Mouse (Mus musculus): ENCODE results near the gene Kyat3. TPM values are rescaled to one million over a fixed set of nuclear protein-coding genes. Genes with fewer than 3 reads are reported as not detected.
A peak's percentile ranks its signal among the peaks of the same experiment; 100 is the strongest.

Gene Kyat3
- total RNA-seq, 1 experiment from 2014 or later: 26.6 TPM

DNA sequence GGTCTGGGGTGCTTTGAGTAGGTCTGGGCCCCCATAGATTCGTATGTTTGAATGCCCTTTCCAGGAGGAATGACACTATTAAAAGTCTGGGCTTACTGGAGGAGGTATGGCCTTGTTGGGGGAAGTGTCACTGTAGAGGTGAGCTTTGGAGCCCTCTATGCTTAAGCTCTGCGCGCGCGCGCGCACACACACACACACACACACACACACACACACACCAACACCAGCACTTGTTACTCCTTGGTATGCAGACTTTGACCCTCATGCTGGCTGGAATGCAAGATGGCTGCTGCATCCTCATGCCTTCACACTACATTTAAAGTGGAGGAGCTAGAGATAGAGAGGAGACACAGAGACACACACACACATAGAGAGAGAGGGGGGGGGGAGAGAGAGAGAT is 46.8 kb downstream of the Kyat3 start:
- DNase-seq: no peak

DNA sequence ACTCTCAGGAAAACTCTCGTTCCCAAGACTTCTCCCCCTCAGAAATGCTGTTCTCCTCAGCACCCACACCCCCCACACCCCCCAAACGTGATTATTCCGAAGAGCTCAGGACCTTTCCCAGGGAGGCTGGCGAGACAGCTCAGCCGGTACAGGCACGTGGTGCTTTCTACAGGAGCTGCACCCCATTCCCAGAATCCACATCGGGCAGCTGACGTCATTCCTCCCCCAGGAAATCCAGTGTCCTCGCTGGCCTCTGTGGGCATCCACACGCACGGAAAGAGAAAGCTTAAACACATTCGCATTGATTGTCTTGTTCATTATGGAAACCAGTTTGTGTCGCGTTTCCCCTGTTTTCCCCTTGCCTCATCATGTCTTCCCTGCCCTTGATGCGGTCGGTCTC is 48.3 kb downstream of the Kyat3 start:
- DNase-seq: no peak

DNA sequence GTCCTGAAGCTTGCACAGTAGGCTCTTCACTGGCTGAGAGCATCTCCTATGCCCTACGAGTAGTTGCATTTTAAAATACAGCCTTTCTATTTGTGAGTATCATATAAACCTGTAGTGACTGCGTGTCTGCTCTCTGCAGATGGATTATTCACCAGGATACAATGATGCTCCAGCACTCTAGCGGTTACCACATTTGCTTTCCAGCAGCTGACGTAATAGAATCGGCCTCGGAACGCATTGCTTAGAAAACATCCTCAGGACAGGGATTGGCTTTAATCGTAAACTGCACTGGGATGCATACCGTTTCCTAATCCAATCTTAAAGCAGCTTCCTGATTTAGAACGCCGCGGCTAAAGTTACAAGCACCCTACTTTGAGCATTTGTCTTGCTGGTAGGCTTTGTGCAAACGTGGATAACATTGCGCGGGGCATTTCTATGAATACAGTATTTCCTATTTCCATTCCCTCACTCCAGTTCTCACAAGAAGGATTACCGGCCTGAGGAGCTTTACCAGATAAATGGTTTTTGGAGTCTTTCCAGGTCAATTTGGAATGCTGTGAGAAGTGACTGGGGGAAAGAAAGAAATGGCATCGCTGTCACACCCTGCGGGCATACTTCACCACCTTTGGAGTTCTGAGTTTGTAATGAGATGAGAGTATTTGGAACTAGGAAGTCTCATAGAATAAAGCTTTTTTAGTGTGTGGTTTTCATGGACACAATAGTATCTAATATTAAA is 54.4 kb downstream of the Kyat3 start:
- no peak for DNase-seq

- DNase-seq: no peak
Observed at GRCm38 (mm10) chr3:142757841-142758240, 57.0 kb downstream of the Kyat3 start.

DNA sequence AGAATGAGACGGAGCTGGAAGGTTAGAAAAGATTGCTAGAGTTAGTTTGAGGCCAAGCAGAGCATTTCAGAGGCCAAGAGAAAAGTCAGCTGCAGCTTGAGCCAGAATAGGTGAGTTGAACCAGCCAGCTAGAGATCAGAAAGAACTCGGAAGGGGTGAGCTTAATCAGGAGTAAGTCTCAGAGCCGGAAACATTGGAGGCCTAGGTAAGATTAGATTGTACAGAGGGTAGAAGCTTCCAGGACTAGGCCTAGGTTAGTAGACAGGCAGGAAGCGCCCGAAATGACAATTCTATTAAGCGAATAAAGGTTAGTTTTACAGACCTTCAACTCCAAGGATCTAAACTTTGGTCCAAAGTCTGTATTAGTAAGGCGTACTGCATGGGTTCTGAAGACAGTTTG is 57.7 kb downstream of the Kyat3 start:
- no peak for DNase-seq

- no peak for DNase-seq
Observed at GRCm38 (mm10) chr3:142760356-142760755, 59.5 kb downstream of the Kyat3 start.

GRCm38 (mm10) chr3:142764995-142765777 is 64.3 kb downstream of the Kyat3 start, which contains the start of gene Gtf2b:
Gene Gtf2b, plus strand, starts transcription at chr3:142765045.
- peak; percentile 95 for DNase-seq

DNA sequence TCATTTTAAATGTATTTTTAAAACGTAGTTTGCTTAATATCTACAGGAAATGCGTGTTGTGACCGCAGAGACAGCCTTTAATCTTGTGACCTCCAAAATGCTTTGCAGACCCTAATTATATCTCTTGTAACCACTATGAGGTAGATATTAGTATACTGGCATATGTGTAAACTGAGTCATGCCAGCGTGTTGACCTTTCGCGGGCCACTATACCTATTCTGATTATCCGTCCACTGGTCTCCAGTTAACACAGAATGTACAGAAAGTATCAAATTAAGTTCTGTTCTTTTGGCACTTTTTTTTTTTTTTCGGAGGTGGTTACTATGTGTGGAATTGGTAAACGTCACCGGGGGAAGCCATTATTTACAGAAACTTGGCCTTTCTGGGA is 64.9 kb downstream of the Kyat3 start:
- no peak for DNase-seq

GRCm38 (mm10) chr3:142768498-142768897 is 67.6 kb downstream of the Kyat3 start:
- DNase-seq: no peak

DNA sequence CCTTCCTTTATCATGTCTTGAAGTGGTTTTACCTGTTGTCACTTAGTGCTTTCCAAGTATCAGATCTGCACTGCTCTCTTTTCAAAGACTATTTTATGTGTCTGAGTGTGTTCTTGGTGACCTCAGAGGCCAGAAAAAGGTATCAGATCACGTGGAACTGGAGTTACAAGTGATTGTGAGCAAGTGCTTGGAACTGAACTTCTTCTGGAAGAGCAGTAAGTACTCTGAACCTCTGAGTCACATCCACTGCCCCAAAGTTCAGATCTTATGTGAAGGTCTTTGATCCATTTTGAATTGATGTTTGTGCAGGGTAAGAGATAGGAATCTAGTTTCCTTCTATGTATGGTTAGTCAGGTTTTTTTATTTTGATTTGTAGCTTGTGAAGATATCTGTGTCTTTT is 69.7 kb downstream of the Kyat3 start:
- no peak for DNase-seq

- no peak for DNase-seq
Observed at GRCm38 (mm10) chr3:142773538-142774191, 72.8 kb downstream of the Kyat3 start.

DNA sequence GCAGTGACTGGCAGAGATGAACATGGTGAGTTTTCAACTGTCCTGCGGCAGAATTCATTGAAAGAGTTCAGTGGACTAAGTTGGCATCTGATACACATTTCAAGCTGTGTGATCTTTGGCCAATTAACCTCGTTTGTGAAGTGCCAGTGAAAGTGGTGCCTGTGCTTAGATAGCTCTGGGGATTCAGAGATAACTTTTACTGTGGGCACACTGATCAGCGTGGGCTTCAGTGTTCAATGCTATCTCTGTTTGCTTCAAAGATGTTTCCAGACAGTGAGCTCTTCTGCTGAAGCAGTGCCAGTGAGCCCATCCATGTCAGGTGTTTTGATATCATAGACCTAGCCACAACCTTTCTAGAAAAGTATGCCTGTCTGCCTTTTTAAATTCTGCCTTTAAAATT is 76.4 kb downstream of the Kyat3 start:
- DNase-seq: no peak

DNA sequence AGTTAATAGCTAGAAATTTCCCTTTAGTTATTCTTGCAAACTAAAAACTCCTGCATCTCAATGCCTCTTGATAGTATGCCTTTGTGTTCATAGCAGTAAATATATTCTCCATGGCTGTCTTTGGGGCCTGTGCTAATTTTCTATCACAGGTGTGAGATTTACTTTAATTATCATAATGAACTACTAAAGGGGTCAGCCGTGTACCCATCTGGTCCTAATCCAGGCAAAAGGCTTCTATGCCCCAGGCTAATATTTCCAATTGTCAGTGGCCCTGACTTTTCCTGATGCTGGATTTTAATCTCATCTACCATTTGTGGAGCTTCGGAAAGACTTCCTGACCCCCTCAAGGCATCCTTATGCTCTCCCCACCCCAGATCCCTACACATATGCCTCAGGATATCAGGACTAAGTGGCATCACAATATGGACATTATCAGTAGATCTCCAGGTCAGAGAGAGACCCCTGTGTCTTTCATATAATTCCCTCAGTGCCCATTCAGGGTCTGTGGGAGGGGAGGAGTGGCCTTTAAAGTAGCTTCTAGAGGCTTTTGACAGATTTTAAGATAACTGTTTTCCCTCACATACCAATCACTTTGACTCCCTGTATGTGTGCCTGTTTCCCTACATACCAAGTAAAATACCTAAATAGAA is 85.7 kb downstream of the Kyat3 start:
- DNase-seq: no peak

DNA sequence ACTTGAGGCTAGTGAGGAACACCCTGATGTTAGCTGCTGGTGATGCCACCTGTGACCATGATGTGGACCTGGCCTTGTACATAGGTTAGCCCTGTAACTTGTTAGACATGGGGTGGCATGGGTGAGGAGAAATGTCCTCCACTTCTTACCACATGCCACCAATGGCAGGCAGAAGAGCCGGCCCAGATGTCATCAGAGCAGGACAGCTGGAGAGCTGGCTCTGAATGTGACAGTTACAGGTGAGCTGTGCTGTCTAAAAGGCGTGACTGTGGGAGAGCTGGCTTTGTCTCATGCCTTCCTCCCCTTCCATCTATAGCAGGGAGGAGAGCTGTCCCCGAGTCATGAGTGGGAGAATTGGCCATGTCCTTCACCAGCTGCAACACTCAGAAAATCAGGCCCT is 94.7 kb downstream of the Kyat3 start:
- no peak for DNase-seq

Other genes with a start within 250 kb of the Kyat3 start
- 1.7 and 2.5 TPM in 2 replicates for gene Gbp5, start 207.1 kb upstream of the Kyat3 start, total RNA-seq (2021)
- 11.0 and 15.8 TPM in 2 replicates for gene Gbp7, start 170.7 kb upstream of the Kyat3 start, total RNA-seq (2021)
- gene Gbp3, start 141.0 kb upstream of the Kyat3 start, total RNA-seq (2021): 5.3 and 9.2 TPM in 2 replicates
- 0.21 and 0.33 TPM in 2 replicates for gene Gbp2b, start 106.2 kb upstream of the Kyat3 start, total RNA-seq (2021)
- gene Gbp2, start 80.4 kb upstream of the Kyat3 start, total RNA-seq (2021): 12.8 and 18.6 TPM in 2 replicates
- 64.5 and 64.6 TPM in 2 replicates for gene Gtf2b, start 64.0 kb downstream of the Kyat3 start, total RNA-seq (2021)
- gene Pkn2, start 181.0 kb downstream of the Kyat3 start, total RNA-seq (2021): 73.8 and 79.5 TPM in 2 replicates